Mouse (Mus musculus): ENCODE measurements around the gene Muc13. TPM values are rescaled to one million over a fixed set of nuclear protein-coding genes. Genes with fewer than 3 reads are reported as not detected.

The Muc13 gene
- polyA plus RNA-seq, 1 experiment from 2014 or later: 0.10 TPM

GRCm38 (mm10) chr16:33810002-33810401, 16.2 kb downstream of the Muc13 start:
- H3K27me3 ChIP-seq (replicated peaks; ENCODE audit: low read depth, poor library complexity, severe bottlenecking): no peaks in the 10 kb centered on the region
- no peak overlapping the region for H3K27ac ChIP-seq (replicated peaks)
- H3K36me3 ChIP-seq (replicated peaks): no peaks in the 10 kb centered on the region
- H3K9me3 ChIP-seq: peaks cover 7% of the 10 kb centered on the region; the same call in 1 of the 2 replicates
- no peaks in the 10 kb centered on the region for H3K4me1 ChIP-seq
- H3K4me3 ChIP-seq: no peak overlapping the region
- DNase-seq (ENCODE audit: low spot score): no peak
- WGBS: 68% methylated on average over 3 of the region's 3 CpGs

- H3K27me3 ChIP-seq (replicated peaks; ENCODE audit: low read depth, poor library complexity, severe bottlenecking): peaks cover 14% of the 10 kb centered on the region; the same call in 1 of the 2 replicates
- H3K36me3 ChIP-seq (replicated peaks): no peaks in the 10 kb centered on the region
- WGBS: 88% methylated on average over 7 of the region's 7 CpGs
- DNase-seq (ENCODE audit: low spot score): no peak
- no peaks in the 10 kb centered on the region for H3K4me1 ChIP-seq
- no peaks in the 10 kb centered on the region for H3K9me3 ChIP-seq
- H3K27ac ChIP-seq (replicated peaks): no peak overlapping the region
- no peak overlapping the region for H3K4me3 ChIP-seq
These were observed 24.8 kb downstream of the Muc13 start for GRCm38 (mm10) chr16:33818413-33819165.

- no peak overlapping the region for H3K27ac ChIP-seq (replicated peaks)
- H3K4me3 ChIP-seq: no peak overlapping the region
- H3K36me3 ChIP-seq (replicated peaks): no peaks in the 10 kb centered on the region
- no peaks in the 10 kb centered on the region for H3K9me3 ChIP-seq
- H3K4me1 ChIP-seq: peaks cover 5% of the 10 kb centered on the region; the same call in 1 of the 2 replicates
- WGBS: 18% methylated on average over 17 of the region's 17 CpGs
- peak; percentile 83 for DNase-seq (ENCODE audit: low spot score)
- peaks cover 14% of the 10 kb centered on the region; the same call in 1 of the 2 replicates for H3K27me3 ChIP-seq (replicated peaks; ENCODE audit: low read depth, poor library complexity, severe bottlenecking)
These were observed 26.7 kb downstream of the Muc13 start for GRCm38 (mm10) chr16:33820269-33821178.

- H3K4me1 ChIP-seq: peaks cover 30% of the 10 kb centered on the region
- 81% methylated on average over 6 of the region's 6 CpGs for WGBS
- DNase-seq (ENCODE audit: low spot score): no peak
- no peaks in the 10 kb centered on the region for H3K36me3 ChIP-seq (replicated peaks)
- no peak overlapping the region for H3K4me3 ChIP-seq
- peaks cover 29% of the 10 kb centered on the region for H3K27me3 ChIP-seq (replicated peaks; ENCODE audit: low read depth, poor library complexity, severe bottlenecking)
- H3K9me3 ChIP-seq: no peaks in the 10 kb centered on the region
- H3K27ac ChIP-seq (replicated peaks): 0 out of 2 replicates have a peak overlapping the region, but pooled peaks have one; percentile 51
These were observed 30.8 kb downstream of the Muc13 start for GRCm38 (mm10) chr16:33824603-33825002.

- 88% methylated on average over 7 of the region's 7 CpGs for WGBS
- no peaks in the 10 kb centered on the region for H3K9me3 ChIP-seq
- no peak overlapping the region for H3K27ac ChIP-seq (replicated peaks)
- H3K27me3 ChIP-seq (replicated peaks; ENCODE audit: low read depth, poor library complexity, severe bottlenecking): peaks cover 40% of the 10 kb centered on the region
- peaks cover 62% of the 10 kb centered on the region for H3K4me1 ChIP-seq
- H3K4me3 ChIP-seq: no peak overlapping the region
- H3K36me3 ChIP-seq (replicated peaks): no peaks in the 10 kb centered on the region
- no peak for DNase-seq (ENCODE audit: low spot score)
These were observed 34.7 kb downstream of the Muc13 start for GRCm38 (mm10) chr16:33828496-33828895.

- under 1% methylated on average over 43 of the region's 43 CpGs for WGBS
- H3K36me3 ChIP-seq (replicated peaks): no peaks in the 10 kb centered on the region
- H3K27me3 ChIP-seq (replicated peaks; ENCODE audit: low read depth, poor library complexity, severe bottlenecking): peaks cover 40% of the 10 kb centered on the region
- H3K27ac ChIP-seq (replicated peaks): peak within 1 kb of the TSS; percentile 95
- H3K9me3 ChIP-seq: no peaks in the 10 kb centered on the region
- H3K4me1 ChIP-seq: peaks cover 68% of the 10 kb centered on the region
- H3K4me3 ChIP-seq: peak within 1 kb of the TSS; percentile 93
- peak; percentile 88 for DNase-seq (ENCODE audit: low spot score)
These were observed 35.5 kb downstream of the Muc13 start, which contains the start of gene Itgb5 for GRCm38 (mm10) chr16:33829301-33829831. Gene Itgb5 (plus strand): TSS chr16:33829665.

GRCm38 (mm10) chr16:33829842-33830511, 36.1 kb downstream of the Muc13 start:
- H3K9me3 ChIP-seq: no peaks in the 10 kb centered on the region
- peak overlapping the region; percentile 93 for H3K4me3 ChIP-seq
- peaks cover 72% of the 10 kb centered on the region for H3K4me1 ChIP-seq
- H3K36me3 ChIP-seq (replicated peaks): no peaks in the 10 kb centered on the region
- peak overlapping the region; percentile 95 for H3K27ac ChIP-seq (replicated peaks)
- H3K27me3 ChIP-seq (replicated peaks; ENCODE audit: low read depth, poor library complexity, severe bottlenecking): peaks cover 40% of the 10 kb centered on the region
- peak; percentile 70 for DNase-seq (ENCODE audit: low spot score)
- under 1% methylated on average over 76 of the region's 76 CpGs for WGBS

GRCm38 (mm10) chr16:33830512-33831105, 36.8 kb downstream of the Muc13 start:
- H3K4me1 ChIP-seq: peaks cover 77% of the 10 kb centered on the region

GRCm38 (mm10) chr16:33832057-33832456, 38.2 kb downstream of the Muc13 start:
- 49% methylated on average over 6 of the region's 6 CpGs for WGBS
- peak overlapping the region; percentile 93 for H3K27ac ChIP-seq (replicated peaks)
- no peaks in the 10 kb centered on the region for H3K36me3 ChIP-seq (replicated peaks)
- no peak for DNase-seq (ENCODE audit: low spot score)
- peaks cover 85% of the 10 kb centered on the region for H3K4me1 ChIP-seq
- H3K27me3 ChIP-seq (replicated peaks; ENCODE audit: low read depth, poor library complexity, severe bottlenecking): peaks cover 39% of the 10 kb centered on the region
- no peaks in the 10 kb centered on the region for H3K9me3 ChIP-seq
- peak overlapping the region; percentile 58 for H3K4me3 ChIP-seq

More at GRCm38 (mm10) chr16:33830512-33831105, 36.8 kb downstream of the Muc13 start:
- H3K27ac ChIP-seq (replicated peaks): peak overlapping the region; percentile 95
- H3K4me3 ChIP-seq: peak overlapping the region; percentile 93
- peak; percentile 21 for DNase-seq (ENCODE audit: low spot score)
- peaks cover 40% of the 10 kb centered on the region for H3K27me3 ChIP-seq (replicated peaks; ENCODE audit: low read depth, poor library complexity, severe bottlenecking)
- under 1% methylated on average over 18 of the region's 18 CpGs for WGBS
- no peaks in the 10 kb centered on the region for H3K36me3 ChIP-seq (replicated peaks)
- H3K9me3 ChIP-seq: no peaks in the 10 kb centered on the region

- no peaks in the 10 kb centered on the region for H3K36me3 ChIP-seq (replicated peaks)
- H3K4me3 ChIP-seq: peak overlapping the region; percentile 58
- H3K4me1 ChIP-seq: peaks cover 82% of the 10 kb centered on the region
- DNase-seq (ENCODE audit: low spot score): peak; percentile 87
- whole genome bisulfite sequencing: 1% methylated on average over 21 of the region's 21 CpGs
- no peaks in the 10 kb centered on the region for H3K9me3 ChIP-seq
- peak overlapping the region; percentile 93 for H3K27ac ChIP-seq (replicated peaks)
- peaks cover 30% of the 10 kb centered on the region for H3K27me3 ChIP-seq (replicated peaks; ENCODE audit: low read depth, poor library complexity, severe bottlenecking)
These were observed 39.0 kb downstream of the Muc13 start for GRCm38 (mm10) chr16:33832728-33833428.

- Histone ChIP-seq H3K36me3 (replicated peaks) (peaks cover 4% of the 10 kb centered on the region), H3K9me3 (no peaks in the 10 kb centered on the region), H3K4me1 (peaks cover 77% of the 10 kb centered on the region), H3K4me3 (peak overlapping the region; percentile 58), H3K27ac (replicated peaks) (peak overlapping the region; percentile 93), H3K27me3 (replicated peaks; ENCODE audit: low read depth, poor library complexity, severe bottlenecking) (peaks cover 28% of the 10 kb centered on the region)
- peak; percentile 24 for DNase-seq (ENCODE audit: low spot score)
- 5% methylated on average over 5 of the region's 5 CpGs for WGBS
These were observed 39.6 kb downstream of the Muc13 start for GRCm38 (mm10) chr16:33833429-33833753.
